11 mouse cellular contexts compared by ENCODE assay signal in the genomic region with DNA sequence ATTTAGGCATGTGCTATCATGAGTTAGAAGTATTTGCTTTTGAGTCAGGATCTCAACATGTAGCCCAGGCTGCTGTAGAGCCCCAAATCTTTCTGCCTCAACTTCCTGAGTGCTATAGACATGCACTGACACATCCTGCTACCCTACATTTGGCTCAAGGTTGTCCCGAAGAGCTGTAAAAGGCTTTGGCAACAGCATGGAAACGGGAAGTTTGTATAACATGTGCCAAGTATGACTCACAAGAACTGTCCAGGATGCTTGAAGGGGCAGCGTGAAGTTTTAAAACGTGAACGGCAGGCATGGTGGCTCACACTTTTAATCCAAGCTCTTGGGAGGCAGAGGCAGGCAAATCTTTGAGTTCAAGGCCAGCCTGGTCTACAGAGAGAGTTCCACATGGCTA. TPM values are rescaled to one million over a fixed set of nuclear protein-coding genes. Genes with fewer than 3 reads are reported as not detected.
DNase-seq lines count a peak whose midpoint lies in the region; ATAC-seq lines count a peak whose summit lies in the region.
"Had no signal": no experiment of that assay in that cellular context is flagged by ENCODE, and none has a peak within 500 bp of the region (broad histone marks: within the 10 kb centered on the region; RNA-seq: fewer than 3 reads in every experiment).

No protein-coding gene starts in this region.

- peak; percentile 51 for DNase-seq in kidney, adult 11 months
- no peak for DNase-seq in kidney, adult 18-20 months
- DNase-seq in 416B (ENCODE audit: low read depth) (peak; percentile 81), MN1 (ENCODE audit: low spot score) (peak; percentile 45)
- no peak for DNase-seq in c-Kit-positive CD71-positive TER-119-positive erythroid progenitor cells, embryonic 14.5 days (ENCODE audit: low spot score)

- H3K27me3 ChIP-seq in lung, embryonic 16.5 days (ENCODE audit: control insufficient read depth, insufficient read depth, low read depth, low read length), result no peaks in the 10 kb centered on the region
- H3K27me3 ChIP-seq: midbrain, embryonic 12.5 days; neural tube, embryonic 13.5 days had no signal

- H3K36me3 ChIP-seq in lung, embryonic 16.5 days (ENCODE audit: control insufficient read depth, insufficient read depth, low read length), result no peaks in the 10 kb centered on the region
- H3K36me3 ChIP-seq: midbrain, embryonic 12.5 days; neural tube, embryonic 13.5 days had no signal

- no peak overlapping the region for H3K4me2 ChIP-seq in lung, embryonic 16.5 days (ENCODE audit: low read depth, low read length)
- H3K4me2 ChIP-seq: midbrain, embryonic 12.5 days; neural tube, embryonic 13.5 days had no signal

- peak overlapping the region; percentile 16; the same call in 1 of the 2 replicates for H3K27ac ChIP-seq in lung, embryonic 16.5 days (ENCODE audit: low read length)
- H3K27ac ChIP-seq: midbrain, embryonic 12.5 days; neural tube, embryonic 13.5 days had no signal

- no peak overlapping the region for H3K4me3 ChIP-seq in lung, embryonic 16.5 days (ENCODE audit: low read length)
- H3K4me3 ChIP-seq: erythroblast, embryonic 14.5 days; midbrain, embryonic 12.5 days; neural tube, embryonic 13.5 days had no signal

- 38% methylated on average over 5 of the region's 5 CpGs for WGBS in lung, embryonic 16.5 days

- H3K4me1 ChIP-seq in lung, embryonic 16.5 days (replicated peaks; ENCODE audit: control insufficient read depth, insufficient read depth, low read length), result peaks cover 11% of the 10 kb centered on the region; the same call in 1 of the 2 replicates
- H3K4me1 ChIP-seq: midbrain, embryonic 12.5 days; neural tube, embryonic 13.5 days had no signal

- no peaks in the 10 kb centered on the region for H3K9me3 ChIP-seq in lung, embryonic 16.5 days (ENCODE audit: control insufficient read depth, low read length)
- H3K9me3 ChIP-seq: midbrain, embryonic 12.5 days; neural tube, embryonic 13.5 days had no signal

- peak; percentile 82 for ATAC-seq in lung, embryonic 16.5 days (ENCODE audit: low read depth)
- no peak for ATAC-seq in frontal cortex, adult (ENCODE audit: low TSS enrichment)
- ATAC-seq: hindbrain, embryonic 16.5 days had no signal

- no peak overlapping the region for H3K9ac ChIP-seq in lung, embryonic 16.5 days (ENCODE audit: low read length)
- H3K9ac ChIP-seq: midbrain, embryonic 12.5 days; neural tube, embryonic 13.5 days had no signal

RNA-seq across cellular contexts. Expression of a gene that starts 19.8 kb away (rescaled TPM):
- polyA plus RNA-seq in lung, embryonic 16.5 days (2015; fragmentation: Nextera tagmentation; extraction: Ambion mirVana), result 110 and 121 TPM in 2 replicates

RNA-seq across cellular contexts. Expression of a gene that starts 45.7 kb away (rescaled TPM):
- 110 and 116 TPM in 2 replicates for polyA plus RNA-seq in lung, embryonic 16.5 days (2015; fragmentation: Nextera tagmentation; extraction: Ambion mirVana)

RNA-seq across cellular contexts. Expression of a gene that starts 55.6 kb away (rescaled TPM):
- polyA plus RNA-seq in lung, embryonic 16.5 days (2015; fragmentation: Nextera tagmentation; extraction: Ambion mirVana), result 1.6 and 1.7 TPM in 2 replicates
- polyA plus RNA-seq: erythroblast, embryonic 14.5 days had no signal

Comparison
In these comparisons a context has a peak if more than half of its experiments do, and no peak if none do; other contexts are left out.
1. DNase-seq: peak in kidney, adult 11 months (single experiment), 416B (single experiment) and MN1 (single experiment); none in kidney, adult 18-20 months (single experiment) and c-Kit-positive CD71-positive TER-119-positive erythroid progenitor cells, embryonic 14.5 days (single experiment).